Mouse (Mus musculus) CD4-positive naive resting alpha-beta T cell, adult 57 days (primary cell): Measurements from ENCODE around the gene Tmem42. TPM values are rescaled to one million over a fixed set of nuclear protein-coding genes. Genes with fewer than 3 reads are reported as not detected.

ENCODE experiments used
- total RNA-seq: library from RNA; stranded (reverse); gene quantifications from one replicate; pipeline ENCODE4 v1.2.4, GENCODE M21; 2023

The Tmem42 gene
- total RNA-seq, result 30.4 TPM

DNA sequence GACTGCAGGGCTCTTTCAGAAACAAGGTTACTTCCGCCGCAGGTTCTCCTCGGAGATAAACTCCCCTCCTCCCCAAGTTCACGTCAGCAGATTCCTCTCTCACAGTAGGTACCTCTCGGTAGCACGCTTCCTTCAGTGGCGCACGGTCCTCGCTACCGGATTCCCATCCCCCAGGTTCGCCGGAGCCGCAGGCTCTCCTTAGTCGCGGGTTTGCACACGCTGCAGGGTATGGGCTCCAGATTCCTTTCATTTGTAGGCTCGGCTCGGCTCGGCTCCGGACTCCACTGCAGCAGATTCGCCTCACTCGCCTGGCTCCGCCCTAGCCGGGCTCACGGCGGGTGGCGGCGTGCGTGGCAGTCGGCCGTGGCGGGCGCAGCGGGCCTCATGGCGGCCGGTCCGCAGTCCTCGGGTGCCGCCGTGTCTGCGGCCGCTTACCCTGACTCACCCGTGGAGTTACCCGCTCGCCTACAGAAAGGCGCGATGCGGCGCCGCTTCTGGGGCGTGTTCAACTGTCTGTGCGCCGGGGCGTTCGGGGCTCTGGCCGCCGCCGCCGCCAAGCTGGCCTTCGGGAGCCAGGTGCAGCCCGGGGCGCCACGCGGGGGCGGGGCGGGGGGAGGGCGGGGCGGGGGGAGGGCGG, at the start of gene Tmem42:
TSS of gene Tmem42 (plus strand) at position 332 of the 637 bp plus-strand sequence.

DNA sequence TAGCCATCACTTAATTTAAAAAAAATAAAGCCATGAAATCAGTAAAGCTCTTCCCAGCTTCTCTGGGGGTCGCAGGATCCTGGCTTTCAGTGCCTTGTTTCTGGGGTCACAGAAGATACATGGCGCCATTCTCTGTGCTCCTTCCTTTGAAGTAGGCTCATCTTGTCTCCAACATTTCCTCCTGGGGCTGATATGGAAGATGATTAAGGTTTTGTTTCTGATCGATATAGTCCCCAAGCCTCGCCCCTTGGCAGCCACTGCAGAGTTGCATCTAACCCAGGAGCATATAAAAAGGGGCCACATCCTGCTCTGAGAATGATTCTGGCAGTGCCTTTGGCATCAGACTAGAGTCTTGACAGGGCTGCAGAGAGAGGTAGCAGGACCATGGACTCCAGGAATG, 13.3 kb downstream of the Tmem42 start, which contains the start of gene Tgm4:
TSS of gene Tgm4 (plus strand) at position 301 of the 400 bp plus-strand sequence.

Other genes starting within 250 kb of the Tmem42 start
- gene Tcaim, start 215.8 kb upstream of the Tmem42 start, total RNA-seq, result 13.7 TPM
- gene Gm35549, start 177.3 kb upstream of the Tmem42 start, total RNA-seq, result not detected
- gene Zfp445, start 155.3 kb upstream of the Tmem42 start, total RNA-seq, result 114 TPM
- 4.0 TPM for gene Zkscan7, start 135.6 kb upstream of the Tmem42 start, total RNA-seq
- not detected for gene Zfp105, start 98.3 kb upstream of the Tmem42 start, total RNA-seq
- gene 1110059G10Rik, start 70.3 kb upstream of the Tmem42 start, total RNA-seq, result 30.9 TPM
- 2.2 TPM for gene Kif15, start 70.3 kb upstream of the Tmem42 start, total RNA-seq
- 2.0 TPM for gene Tgm4, start 13.4 kb downstream of the Tmem42 start, total RNA-seq
- 51.1 TPM for gene Zdhhc3, start 91.9 kb downstream of the Tmem42 start, total RNA-seq
- 50.7 TPM for gene Exosc7, start 91.9 kb downstream of the Tmem42 start, total RNA-seq
- gene Clec3b, start 129.6 kb downstream of the Tmem42 start, total RNA-seq, result 2.0 TPM
- 0.41 TPM for gene Cdcp1, start 194.7 kb downstream of the Tmem42 start, total RNA-seq
- 0.89 TPM for gene Tmem158, start 239.4 kb downstream of the Tmem42 start, total RNA-seq